Mouse (Mus musculus) midbrain, postnatal 0 days (tissue): Measurements from ENCODE around the gene Elovl5. TPM values are rescaled to one million over a fixed set of nuclear protein-coding genes. Genes with fewer than 3 reads are reported as not detected.

Experiments used
- ATAC-seq: fragments of 200-750 bp; cut with Nextera tagmentation; 2 replicates; pipeline ENCODE4 v1.8.0; 2017; ENCODE audit warnings: moderate number of reproducible peaks, mild to moderate bottlenecking, moderate TSS enrichment, moderate library complexity; ENCODE audit not compliant: low FRiP score
- DNase-seq: peaks from one replicate; pipeline ENCODE4 v3.0.0-alpha.2; 2015; ENCODE audit warnings: low spot score
- H3K27ac ChIP-seq: fragments of 300-500 bp; sonication (generic); 2 replicates; pipeline ENCODE4 v1.5.1; 2014; ENCODE audit warnings: low read depth, mild to moderate bottlenecking, low read length, mixed read lengths
- H3K27me3 ChIP-seq: fragments of 300-500 bp; sonication (generic); 2 replicates; pipeline ENCODE4 v1.6.1; 2014; ENCODE audit warnings: low read length, control low read depth, mixed read lengths; ENCODE audit not compliant: insufficient read depth
- H3K36me3 ChIP-seq: fragments of 300-500 bp; sonication (generic); 2 replicates; pipeline ENCODE4 v1.6.1; 2014; ENCODE audit warnings: low read length, control low read depth, mixed read lengths; ENCODE audit not compliant: insufficient read depth
- H3K4me1 ChIP-seq: fragments of 300-500 bp; sonication (generic); 2 replicates; pipeline ENCODE4 v1.6.1; 2014; ENCODE audit warnings: mild to moderate bottlenecking, control low read depth, antibody characterized with exemption, low read length, mixed read lengths; ENCODE audit not compliant: insufficient read depth
- H3K4me2 ChIP-seq: fragments of 300-500 bp; sonication (generic); 2 replicates; pipeline ENCODE4 v1.6.1; 2014; ENCODE audit warnings: low read depth, mild to moderate bottlenecking, low read length, mixed read lengths; ENCODE audit not compliant: poor library complexity, severe bottlenecking
- H3K4me3 ChIP-seq: fragments of 300-500 bp; sonication (generic); 2 replicates; pipeline ENCODE4 v1.5.1; 2014; ENCODE audit warnings: low read depth, mild to moderate bottlenecking, low read length, moderate library complexity
- H3K9ac ChIP-seq: fragments of 300-500 bp; sonication (generic); replicated peaks from 2 replicates; pipeline ENCODE4 v1.6.1; 2014; ENCODE audit warnings: mild to moderate bottlenecking, low read length, moderate library complexity, mixed read lengths; ENCODE audit not compliant: poor library complexity, severe bottlenecking
- H3K9me3 ChIP-seq: fragments of 300-500 bp; sonication (generic); 2 replicates; pipeline ENCODE4 v1.6.1; 2016; ENCODE audit warnings: low read length, control low read depth
- CTCF ChIP-seq: IDR thresholded peaks from 2 replicates; pipeline ENCODE4 v1.5.1; 2016; ENCODE audit warnings: antibody characterized with exemption, mild to moderate bottlenecking
- WGBS: fragments of 180-500 bp; shearing (Covaris S2); extraction: QIAGEN DNeasy Blood & Tissue Kit; methylation state at CpG from one replicate; pipeline ENCODE4 v1.1.7; 2014; 5-methylcytosine and 5-hydroxymethylcytosine counted together
- polyA plus RNA-seq: library from polyadenylated mRNA; unstranded; fragments of >200 nt; fragmentation: Nextera tagmentation; extraction: Ambion mirVana; gene quantifications from 2 replicates; pipeline ENCODE4 v1.2.1, GENCODE M21; 2015
- total RNA-seq: library from RNA; depleted of rRNA; stranded (reverse); fragments of >200 nt; gene quantifications from 2 replicates; pipeline ENCODE4 v1.2.3, GENCODE M21; 2014

Elovl5 gene
- total and polyA plus RNA-seq, 2 experiments from 2014 or later: 58.4 to 80.0 TPM

DNA sequence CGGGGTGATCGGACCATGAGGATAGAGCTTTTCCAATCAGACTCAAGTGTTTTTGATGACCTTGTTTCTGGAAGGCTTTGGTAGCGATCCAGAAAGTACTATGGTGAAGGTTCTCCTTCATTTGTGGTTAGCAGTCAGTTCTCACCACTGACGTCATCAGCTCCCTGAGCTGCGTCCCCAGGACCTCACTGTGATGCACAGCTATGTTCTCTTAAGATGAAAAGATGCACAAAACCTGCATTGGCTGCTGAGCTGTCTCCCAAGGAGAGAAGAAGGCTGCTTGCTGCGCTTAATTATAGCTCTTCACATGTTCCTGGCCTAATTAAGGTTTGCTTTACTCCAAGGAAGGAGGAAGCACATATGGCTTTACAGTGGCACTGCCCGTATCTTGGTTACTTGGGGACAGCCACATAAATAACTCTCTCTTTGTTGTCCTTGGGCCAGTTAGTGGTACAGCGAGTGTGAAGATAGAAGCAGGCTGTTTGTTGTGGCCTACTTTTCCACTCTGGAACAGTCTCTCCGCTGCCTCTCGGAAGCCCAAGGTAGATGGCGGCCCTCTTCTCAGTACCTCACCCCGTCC lies 50.5 kb downstream of the Elovl5 start:
- 94% methylated on average over 12 of the region's 12 CpGs for WGBS
- H3K4me2 ChIP-seq: no peak overlapping the region
- H3K9ac ChIP-seq: no peak overlapping the region
- DNase-seq: peak; percentile 31
- no peaks in the 10 kb centered on the region for H3K36me3 ChIP-seq
- H3K4me1 ChIP-seq: no peaks in the 10 kb centered on the region
- no peak for TF ChIP-seq CTCF
- no peak for ATAC-seq
- no peak overlapping the region for H3K27ac ChIP-seq
- H3K27me3 ChIP-seq: no peaks in the 10 kb centered on the region
- H3K4me3 ChIP-seq: no peak overlapping the region
- no peaks in the 10 kb centered on the region for H3K9me3 ChIP-seq

- no peak overlapping the region for H3K4me3 ChIP-seq
- H3K36me3 ChIP-seq: no peaks in the 10 kb centered on the region
- no peak overlapping the region for H3K27ac ChIP-seq
- no peak for ATAC-seq
- DNase-seq: no peak
- no peaks in the 10 kb centered on the region for H3K27me3 ChIP-seq
- no peak overlapping the region for H3K9ac ChIP-seq
- H3K4me2 ChIP-seq: no peak overlapping the region
- H3K9me3 ChIP-seq: no peaks in the 10 kb centered on the region
- no peaks in the 10 kb centered on the region for H3K4me1 ChIP-seq
- no peak for TF ChIP-seq CTCF
- WGBS: 92% methylated on average over 6 of the region's 6 CpGs
Observed at GRCm38 (mm10) chr9:77969192-77969953, 52.2 kb downstream of the Elovl5 start.

DNA sequence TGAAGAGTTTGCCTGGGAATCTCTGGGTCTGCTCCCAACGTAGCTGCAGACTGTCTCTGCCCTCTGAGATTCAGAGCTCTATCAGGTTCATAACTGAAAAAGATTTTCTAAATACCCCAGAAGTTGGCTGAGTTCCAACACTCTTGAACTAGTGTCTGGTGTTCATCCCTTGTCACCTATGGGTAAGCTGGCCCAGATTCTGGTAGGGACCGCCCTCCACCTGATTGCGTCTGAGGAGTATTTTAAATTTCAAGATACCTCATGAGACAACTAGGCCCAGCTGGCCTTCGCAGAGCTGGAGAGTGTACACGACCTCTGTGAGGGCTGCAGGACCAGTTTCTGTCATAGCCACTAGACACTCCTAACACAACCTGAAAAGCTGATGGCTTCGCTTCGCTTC lies 61.8 kb downstream of the Elovl5 start:
- ATAC-seq: no peak
- Histone ChIP-seq H3K36me3 (peaks cover 42% of the 10 kb centered on the region), H3K4me3 (no peak overlapping the region), H3K4me2 (no peak overlapping the region), H3K27ac (no peak overlapping the region), H3K27me3 (no peaks in the 10 kb centered on the region), H3K9me3 (no peaks in the 10 kb centered on the region), H3K4me1 (no peaks in the 10 kb centered on the region), H3K9ac (no peak overlapping the region)
- WGBS: 95% methylated on average over 7 of the region's 7 CpGs
- no peak for DNase-seq
- no peak for TF ChIP-seq CTCF

DNA sequence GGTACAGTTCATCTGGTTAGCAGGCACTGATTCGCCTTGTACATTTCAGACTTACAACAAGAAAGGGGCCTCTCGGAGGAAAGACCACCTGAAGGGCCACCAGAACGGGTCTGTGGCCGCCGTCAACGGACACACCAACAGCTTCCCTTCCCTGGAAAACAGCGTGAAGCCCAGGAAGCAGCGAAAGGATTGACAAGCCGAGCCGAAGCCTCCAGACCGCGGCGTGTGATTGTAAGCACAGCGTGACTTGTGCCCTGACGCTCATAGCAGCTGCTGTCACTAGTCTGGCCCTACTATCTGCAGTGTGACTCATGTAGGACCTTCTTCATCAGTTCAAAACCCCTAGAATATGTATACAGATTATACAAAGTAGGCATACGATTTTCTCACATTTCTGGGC lies 65.5 kb downstream of the Elovl5 start:
- Histone ChIP-seq H3K27me3 (no peaks in the 10 kb centered on the region), H3K36me3 (peaks cover 37% of the 10 kb centered on the region), H3K4me1 (no peaks in the 10 kb centered on the region), H3K27ac (no peak overlapping the region), H3K4me2 (no peak overlapping the region), H3K9me3 (no peaks in the 10 kb centered on the region), H3K4me3 (no peak overlapping the region), H3K9ac (no peak overlapping the region)
- 91% methylated on average over 16 of the region's 16 CpGs for WGBS
- TF ChIP-seq CTCF: no peak
- ATAC-seq: no peak
- no peak for DNase-seq

- Histone ChIP-seq H3K9ac (no peak overlapping the region), H3K4me1 (no peaks in the 10 kb centered on the region), H3K9me3 (no peaks in the 10 kb centered on the region), H3K4me3 (no peak overlapping the region), H3K4me2 (no peak overlapping the region), H3K36me3 (peaks cover 34% of the 10 kb centered on the region), H3K27ac (no peak overlapping the region), H3K27me3 (no peaks in the 10 kb centered on the region)
- DNase-seq (no peak), ATAC-seq (no peak)
- WGBS: 88% methylated on average over 6 of the region's 6 CpGs
- no peak for TF ChIP-seq CTCF
Observed at GRCm38 (mm10) chr9:77983521-77983920, 66.4 kb downstream of the Elovl5 start.

DNA sequence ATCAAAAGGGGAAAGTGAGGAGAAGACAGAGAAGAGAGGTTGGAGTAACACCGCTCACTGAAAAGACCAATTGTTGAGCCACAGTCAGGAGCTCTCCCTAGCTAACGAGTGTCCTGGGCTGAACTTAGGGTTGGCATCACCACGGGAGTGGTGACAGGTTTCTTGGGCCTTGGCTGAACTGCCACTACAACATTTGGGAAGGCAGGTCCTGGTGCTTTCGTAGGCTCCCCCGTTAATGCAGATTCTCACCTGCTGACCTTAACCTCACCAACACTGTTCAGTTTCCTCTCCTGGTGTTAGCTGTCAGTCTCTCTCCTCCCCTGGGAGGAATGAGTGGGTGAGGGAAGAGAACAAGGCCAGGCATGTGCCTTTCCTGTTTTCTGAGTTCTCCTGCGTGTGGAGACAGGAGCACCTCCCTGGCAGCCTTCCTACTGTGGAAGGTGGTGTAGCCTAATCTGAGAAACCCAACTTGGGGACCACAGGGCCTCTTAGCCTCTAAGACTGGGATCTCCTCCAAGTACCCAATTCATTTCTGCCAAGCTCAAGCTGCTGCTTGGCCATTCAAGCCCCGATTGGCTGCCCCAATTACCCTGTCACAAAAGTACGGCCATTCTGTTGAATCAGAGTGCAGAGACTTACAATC lies 69.1 kb downstream of the Elovl5 start:
- H3K9me3 ChIP-seq: no peaks in the 10 kb centered on the region
- H3K4me1 ChIP-seq: no peaks in the 10 kb centered on the region
- H3K27me3 ChIP-seq: no peaks in the 10 kb centered on the region
- DNase-seq (peak; percentile 17), ATAC-seq (no peak)
- H3K4me3 ChIP-seq: no peak overlapping the region
- peaks cover 18% of the 10 kb centered on the region for H3K36me3 ChIP-seq
- H3K27ac ChIP-seq: no peak overlapping the region
- no peak for TF ChIP-seq CTCF
- WGBS: 79% methylated on average over 8 of the region's 8 CpGs
- H3K4me2 ChIP-seq: no peak overlapping the region
- no peak overlapping the region for H3K9ac ChIP-seq
